Mouse (Mus musculus): ENCODE measurements around the gene Gm10300. TPM values are rescaled to one million over a fixed set of nuclear protein-coding genes. Genes with fewer than 3 reads are reported as not detected.

Gene Gm10300
- total and polyA plus RNA-seq, 2 experiments from 2014 or later = 0.18 TPM; not detected in 1

DNA sequence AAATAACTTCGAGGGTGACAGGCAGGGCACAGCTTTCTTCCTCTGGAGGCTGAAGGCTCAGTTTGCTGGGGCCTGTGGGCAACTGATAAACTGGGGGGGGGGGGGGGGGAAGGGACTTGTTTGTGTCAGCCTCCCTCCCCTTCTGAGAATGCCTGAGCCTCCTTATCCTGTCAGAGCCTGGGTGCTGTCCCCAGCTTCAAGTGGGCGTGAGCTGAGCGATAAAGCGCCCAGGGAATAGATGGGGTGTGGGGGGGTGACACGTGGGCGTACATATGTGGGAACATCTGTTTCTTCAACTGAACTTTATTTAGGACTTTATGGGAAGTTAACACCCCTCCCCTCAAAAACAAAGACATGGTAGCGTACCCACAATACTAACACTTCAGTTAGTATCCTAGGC, 2.9 kb downstream of the Gm10300 start:
- Histone ChIP-seq H3K9ac (replicated peaks; ENCODE audit: low read depth, low read length) (no peak overlapping the region; the same call in 1 of the 2 replicates), H3K4me3 (ENCODE audit: low read depth, low read length) (0 out of 2 replicates have a peak overlapping the region, but pooled peaks have one; percentile 7), H3K27ac (ENCODE audit: low read depth) (peak overlapping the region; percentile 80), H3K27me3 (ENCODE audit: control insufficient read depth, insufficient read depth, low read length) (no peaks in the 10 kb centered on the region), H3K36me3 (replicated peaks; ENCODE audit: control insufficient read depth, insufficient read depth, low read length) (no peaks in the 10 kb centered on the region), H3K9me3 (replicated peaks; ENCODE audit: control insufficient read depth, low read length) (no peaks in the 10 kb centered on the region), H3K4me1 (ENCODE audit: control insufficient read depth, insufficient read depth) (peaks cover 38% of the 10 kb centered on the region), H3K4me2 (ENCODE audit: low read depth, low read length) (peak overlapping the region; percentile 42)
- no peak for TF ChIP-seq CTCF (IDR thresholded peaks at IDR 0.05; ENCODE audit: low read depth)
- no peak; the same call in 1 of the 2 replicates for TF ChIP-seq EP300 (IDR thresholded peaks at IDR 0.05; ENCODE audit: low read depth)
- 13% methylated on average over 7 of the region's 7 CpGs for WGBS
- ATAC-seq (ENCODE audit: insufficient read depth, low read depth) (no peak), DNase-seq (ENCODE audit: low spot score) (peak; percentile 56)

DNA sequence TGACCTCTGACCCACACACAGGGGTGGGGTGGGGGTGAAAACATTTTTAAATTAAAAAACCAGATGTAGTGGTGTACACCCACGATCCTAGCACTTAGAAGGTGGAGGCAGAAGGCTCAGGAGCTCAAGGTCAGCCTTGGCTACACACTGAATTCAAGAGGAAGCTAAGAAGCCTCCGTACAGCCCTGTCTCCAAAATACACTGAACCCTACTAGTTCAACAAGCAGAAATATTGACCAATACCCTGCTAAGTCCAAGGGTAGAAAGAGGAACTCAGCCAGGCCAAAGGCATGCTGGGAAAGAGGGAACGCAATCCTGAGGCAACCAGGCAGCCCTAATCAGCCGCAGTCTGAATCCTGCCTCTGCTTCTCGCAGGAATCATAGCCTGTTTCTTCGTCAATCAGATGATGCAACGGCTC, 3.8 kb downstream of the Gm10300 start:
- Histone ChIP-seq H3K4me3 (ENCODE audit: low read depth, low read length) (no peak overlapping the region), H3K4me2 (ENCODE audit: low read depth, low read length) (no peak overlapping the region), H3K4me1 (ENCODE audit: control insufficient read depth, insufficient read depth) (peaks cover 31% of the 10 kb centered on the region), H3K36me3 (replicated peaks; ENCODE audit: control insufficient read depth, insufficient read depth, low read length) (no peaks in the 10 kb centered on the region), H3K9me3 (replicated peaks; ENCODE audit: control insufficient read depth, low read length) (no peaks in the 10 kb centered on the region), H3K27ac (ENCODE audit: low read depth) (0 out of 2 replicates have a peak overlapping the region, but pooled peaks have one; percentile 80), H3K27me3 (ENCODE audit: control insufficient read depth, insufficient read depth, low read length) (no peaks in the 10 kb centered on the region), H3K9ac (replicated peaks; ENCODE audit: low read depth, low read length) (no peak overlapping the region)
- TF ChIP-seq CTCF (IDR thresholded peaks at IDR 0.05; ENCODE audit: low read depth) (no peak), EP300 (IDR thresholded peaks at IDR 0.05; ENCODE audit: low read depth) (no peak)
- DNase-seq (ENCODE audit: low spot score) (no peak), ATAC-seq (ENCODE audit: insufficient read depth, low read depth) (no peak)
- WGBS = 59% methylated on average over 7 of the region's 7 CpGs

DNA sequence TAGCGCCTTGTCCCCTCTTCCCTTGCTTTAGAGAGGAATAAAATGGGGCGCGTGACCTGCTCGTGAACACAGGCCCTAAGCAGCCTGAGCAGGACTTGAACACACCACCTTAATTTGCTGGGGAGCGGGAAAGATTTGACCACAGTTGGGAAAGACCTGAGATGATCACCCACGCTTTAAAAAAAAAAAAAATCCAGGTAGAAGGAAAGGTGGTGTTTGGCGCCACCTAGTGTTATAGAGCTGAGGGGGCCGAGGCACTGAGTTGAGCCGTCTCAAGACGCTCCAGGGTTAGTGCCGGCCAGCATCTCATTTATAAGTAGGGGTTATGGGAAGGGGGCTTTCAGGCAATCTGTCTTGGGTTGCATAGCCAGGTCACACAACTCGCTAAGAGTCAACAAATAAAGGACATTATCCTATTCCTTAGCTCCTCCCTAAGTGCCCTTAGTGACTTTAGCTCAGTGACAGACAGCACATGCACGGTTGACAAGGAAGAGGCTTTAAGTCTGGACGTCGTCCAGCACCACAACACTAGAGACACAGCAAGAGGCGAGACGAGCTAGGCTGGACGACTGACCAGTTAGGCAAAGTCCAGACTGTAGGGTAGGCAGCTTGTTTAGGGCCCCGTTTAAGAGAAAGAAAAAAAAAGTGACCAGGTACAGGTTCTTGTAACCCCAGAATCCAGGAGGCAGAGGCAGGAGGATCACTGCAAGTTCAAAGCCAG, 5.2 kb downstream of the Gm10300 start:
- TF ChIP-seq CTCF (IDR thresholded peaks at IDR 0.05; ENCODE audit: low read depth) (peak; percentile 83), EP300 (IDR thresholded peaks at IDR 0.05; ENCODE audit: low read depth) (no peak)
- no peaks in the 10 kb centered on the region for H3K36me3 ChIP-seq (replicated peaks; ENCODE audit: control insufficient read depth, insufficient read depth, low read length)
- peak overlapping the region; percentile 9; the same call in 1 of the 2 replicates for H3K4me2 ChIP-seq (ENCODE audit: low read depth, low read length)
- peaks cover 28% of the 10 kb centered on the region for H3K4me1 ChIP-seq (ENCODE audit: control insufficient read depth, insufficient read depth)
- H3K9me3 ChIP-seq (replicated peaks; ENCODE audit: control insufficient read depth, low read length) = no peaks in the 10 kb centered on the region
- no peak overlapping the region for H3K9ac ChIP-seq (replicated peaks; ENCODE audit: low read depth, low read length)
- ATAC-seq (ENCODE audit: insufficient read depth, low read depth) = no peak
- H3K27me3 ChIP-seq (ENCODE audit: control insufficient read depth, insufficient read depth, low read length) = no peaks in the 10 kb centered on the region
- no peak overlapping the region for H3K4me3 ChIP-seq (ENCODE audit: low read depth, low read length)
- no peak overlapping the region for H3K27ac ChIP-seq (ENCODE audit: low read depth)
- WGBS = 9% methylated on average over 19 of the region's 19 CpGs
- peak; percentile 51 for DNase-seq (ENCODE audit: low spot score)

DNA sequence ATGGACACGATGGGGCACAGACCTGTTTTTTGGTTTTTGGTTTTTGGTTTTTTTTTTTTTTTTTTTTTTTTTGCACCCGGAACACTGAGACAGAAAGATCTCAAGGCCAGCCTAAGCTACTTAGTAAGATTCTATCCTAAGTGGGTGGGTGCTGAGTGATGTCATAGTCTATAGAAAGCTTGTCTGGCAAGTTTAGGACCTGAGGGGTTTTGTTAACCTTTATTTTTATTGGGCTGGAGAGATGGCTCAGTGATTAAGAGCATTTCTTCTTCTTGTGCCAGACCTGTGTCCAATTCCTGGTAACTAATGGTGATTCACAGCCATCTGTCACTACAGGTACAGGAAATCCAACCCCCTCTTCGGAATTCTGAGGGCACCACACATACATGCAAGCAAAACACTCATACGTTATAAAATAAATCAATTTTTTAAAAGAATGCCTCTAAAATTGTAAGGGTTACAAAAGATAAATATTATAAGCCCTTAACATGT, 6.0 kb downstream of the Gm10300 start:
- no peak overlapping the region for H3K4me3 ChIP-seq (ENCODE audit: low read depth, low read length)
- peaks cover 23% of the 10 kb centered on the region for H3K4me1 ChIP-seq (ENCODE audit: control insufficient read depth, insufficient read depth)
- WGBS = 64% methylated on average over 4 of the region's 4 CpGs
- H3K4me2 ChIP-seq (ENCODE audit: low read depth, low read length) = no peak overlapping the region
- H3K9me3 ChIP-seq (replicated peaks; ENCODE audit: control insufficient read depth, low read length) = no peaks in the 10 kb centered on the region
- no peaks in the 10 kb centered on the region for H3K36me3 ChIP-seq (replicated peaks; ENCODE audit: control insufficient read depth, insufficient read depth, low read length)
- TF ChIP-seq EP300 (IDR thresholded peaks at IDR 0.05; ENCODE audit: low read depth) (no peak), CTCF (IDR thresholded peaks at IDR 0.05; ENCODE audit: low read depth) (no peak)
- DNase-seq (ENCODE audit: low spot score) (no peak), ATAC-seq (ENCODE audit: insufficient read depth, low read depth) (no peak)
- no peak overlapping the region for H3K27ac ChIP-seq (ENCODE audit: low read depth)
- no peaks in the 10 kb centered on the region for H3K27me3 ChIP-seq (ENCODE audit: control insufficient read depth, insufficient read depth, low read length)
- H3K9ac ChIP-seq (replicated peaks; ENCODE audit: low read depth, low read length) = no peak overlapping the region

DNA sequence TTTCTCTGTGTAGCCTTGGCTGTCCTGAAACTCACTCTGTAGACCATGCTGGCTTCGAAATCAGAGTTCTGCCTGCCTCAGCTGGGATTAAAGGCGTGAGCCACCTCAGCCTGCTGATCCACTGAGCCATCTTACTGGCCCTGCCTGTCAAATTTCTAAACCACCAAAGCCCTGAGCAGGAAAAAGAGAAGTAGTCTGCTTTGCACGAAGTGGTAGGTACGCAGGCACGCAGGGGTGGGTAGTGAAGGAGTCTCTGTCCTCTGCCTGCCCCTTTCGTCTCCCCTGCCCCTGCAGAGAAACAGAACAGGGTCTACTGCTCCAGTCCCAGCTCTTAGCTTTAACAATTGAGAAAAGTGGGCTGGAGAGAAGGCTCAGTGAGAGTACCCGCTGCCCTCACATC, 10.6 kb downstream of the Gm10300 start:
- Histone ChIP-seq H3K4me1 (ENCODE audit: control insufficient read depth, insufficient read depth) (no peaks in the 10 kb centered on the region), H3K4me3 (ENCODE audit: low read depth, low read length) (no peak overlapping the region), H3K36me3 (replicated peaks; ENCODE audit: control insufficient read depth, insufficient read depth, low read length) (no peaks in the 10 kb centered on the region), H3K27ac (ENCODE audit: low read depth) (no peak overlapping the region), H3K9me3 (replicated peaks; ENCODE audit: control insufficient read depth, low read length) (no peaks in the 10 kb centered on the region), H3K9ac (replicated peaks; ENCODE audit: low read depth, low read length) (no peak overlapping the region), H3K27me3 (ENCODE audit: control insufficient read depth, insufficient read depth, low read length) (no peaks in the 10 kb centered on the region), H3K4me2 (ENCODE audit: low read depth, low read length) (no peak overlapping the region)
- TF ChIP-seq EP300 (IDR thresholded peaks at IDR 0.05; ENCODE audit: low read depth) (no peak), CTCF (IDR thresholded peaks at IDR 0.05; ENCODE audit: low read depth) (no peak)
- no peak for DNase-seq (ENCODE audit: low spot score)
- ATAC-seq (ENCODE audit: insufficient read depth, low read depth) = no peak
- WGBS = 84% methylated on average over 7 of the region's 7 CpGs
